Mouse (Mus musculus) CH12.LX (cell line): Measurements from ENCODE around the gene Slc26a8.

Source experiments
- CHD2 ChIP-seq: IDR thresholded peaks from 2 replicates; pipeline ENCODE4 v1.6.1; 2011; ENCODE audit warnings: low read length, improper control_type of control experiment
- CTCF ChIP-seq, 2 experiments: IDR thresholded peaks in 1 of 2; conservative IDR thresholded peaks in 1 of 2; 2 replicates each; pipeline ENCODE4 v1.5.1; 2011 to 2012; ENCODE audit warnings: low read depth in 2 of 2, low read length in 2 of 2, improper control_type of control experiment in 1 of 2, inconsistent platforms in 1 of 2, mild to moderate bottlenecking in 1 of 2, moderate library complexity in 1 of 2
- MAFK ChIP-seq: IDR thresholded peaks from 2 replicates; pipeline ENCODE4 v1.6.1; 2011; ENCODE audit warnings: low read length, improper control_type of control experiment; ENCODE audit not compliant: insufficient replicate concordance
- PAX5 ChIP-seq: IDR thresholded peaks from 2 replicates; pipeline ENCODE4 v1.6.1; 2012; ENCODE audit warnings: low read length, inconsistent platforms, mixed read lengths
- POLR2A ChIP-seq: IDR thresholded peaks from 2 replicates; pipeline ENCODE4 v1.6.1; 2011; ENCODE audit warnings: low read depth, mild to moderate bottlenecking, improper control_type of control experiment, low read length

DNA sequence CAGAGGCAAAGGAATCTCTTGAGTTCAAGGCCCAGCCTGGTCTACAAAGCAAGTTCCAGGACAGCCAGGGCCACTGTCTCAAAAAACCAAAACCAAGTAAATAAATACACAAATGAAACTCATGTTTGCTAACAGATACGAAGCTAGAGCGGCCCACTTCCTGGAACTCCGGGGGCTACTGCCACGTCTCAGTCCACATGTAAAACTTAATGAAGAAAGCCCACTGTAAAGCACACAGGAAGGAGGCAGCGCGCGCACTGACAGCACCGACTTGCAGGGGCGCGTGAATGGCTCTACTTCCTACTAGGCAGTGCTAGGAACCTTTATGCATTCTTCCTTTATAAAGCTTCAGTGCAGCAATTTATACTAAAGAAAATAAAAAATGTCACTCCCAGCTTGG lies 72.4 kb downstream of the Slc26a8 start:
- TF ChIP-seq POLR2A (no peak), MAFK (no peak), CHD2 (no peak), CTCF (conservative IDR thresholded peaks at IDR 0.05 in 1 of 2, IDR thresholded peaks at IDR 0.05 in 1 of 2; ENCODE audit: low read depth in 2 of 2, low read length in 2 of 2) (no peak), PAX5 (no peak)
